Mouse (Mus musculus) thymus, postnatal 25 days (tissue): ENCODE results near the gene Xrcc2.

Experiments used
- DNase-seq: peaks from one replicate; pipeline ENCODE4 v3.0.0; 2022

Xrcc2 gene

GRCm38 (mm10) chr5:25668306-25668705 lies 37.3 kb downstream of the Xrcc2 start:
- no peak for DNase-seq

- DNase-seq, result no peak
Observed at GRCm38 (mm10) chr5:25666684-25667083, 38.9 kb downstream of the Xrcc2 start.

GRCm38 (mm10) chr5:25666108-25666507 lies 39.5 kb downstream of the Xrcc2 start:
- DNase-seq, result no peak

- DNase-seq, result no peak
Observed at GRCm38 (mm10) chr5:25665516-25665915, 40.1 kb downstream of the Xrcc2 start.

GRCm38 (mm10) chr5:25663165-25663564 lies 42.5 kb downstream of the Xrcc2 start:
- no peak for DNase-seq

GRCm38 (mm10) chr5:25654578-25654987 lies 51.0 kb downstream of the Xrcc2 start:
- DNase-seq, result no peak

- DNase-seq, result no peak
Observed at GRCm38 (mm10) chr5:25653377-25653776, 52.2 kb downstream of the Xrcc2 start.

- DNase-seq, result no peak
Observed at GRCm38 (mm10) chr5:25652435-25652834, 53.2 kb downstream of the Xrcc2 start.

- DNase-seq, result no peak
Observed at GRCm38 (mm10) chr5:25645661-25646364, 59.8 kb downstream of the Xrcc2 start.

- DNase-seq, result no peak
Observed at GRCm38 (mm10) chr5:25644509-25644908, 61.1 kb downstream of the Xrcc2 start.

GRCm38 (mm10) chr5:25642741-25643140 lies 62.9 kb downstream of the Xrcc2 start:
- no peak for DNase-seq
